Mouse (Mus musculus) urinary bladder, postnatal 4 days (tissue): ENCODE data around the gene Sh3bp1.
A peak's percentile ranks its signal among the peaks of the same experiment; 100 is the strongest.

Experiments used
- DNase-seq, 2 experiments: peaks; one replicate each; pipeline ENCODE4 v3.0.0; 2021 to 2022; ENCODE audit warnings: low spot score in 2 of 2

The Sh3bp1 gene

DNA sequence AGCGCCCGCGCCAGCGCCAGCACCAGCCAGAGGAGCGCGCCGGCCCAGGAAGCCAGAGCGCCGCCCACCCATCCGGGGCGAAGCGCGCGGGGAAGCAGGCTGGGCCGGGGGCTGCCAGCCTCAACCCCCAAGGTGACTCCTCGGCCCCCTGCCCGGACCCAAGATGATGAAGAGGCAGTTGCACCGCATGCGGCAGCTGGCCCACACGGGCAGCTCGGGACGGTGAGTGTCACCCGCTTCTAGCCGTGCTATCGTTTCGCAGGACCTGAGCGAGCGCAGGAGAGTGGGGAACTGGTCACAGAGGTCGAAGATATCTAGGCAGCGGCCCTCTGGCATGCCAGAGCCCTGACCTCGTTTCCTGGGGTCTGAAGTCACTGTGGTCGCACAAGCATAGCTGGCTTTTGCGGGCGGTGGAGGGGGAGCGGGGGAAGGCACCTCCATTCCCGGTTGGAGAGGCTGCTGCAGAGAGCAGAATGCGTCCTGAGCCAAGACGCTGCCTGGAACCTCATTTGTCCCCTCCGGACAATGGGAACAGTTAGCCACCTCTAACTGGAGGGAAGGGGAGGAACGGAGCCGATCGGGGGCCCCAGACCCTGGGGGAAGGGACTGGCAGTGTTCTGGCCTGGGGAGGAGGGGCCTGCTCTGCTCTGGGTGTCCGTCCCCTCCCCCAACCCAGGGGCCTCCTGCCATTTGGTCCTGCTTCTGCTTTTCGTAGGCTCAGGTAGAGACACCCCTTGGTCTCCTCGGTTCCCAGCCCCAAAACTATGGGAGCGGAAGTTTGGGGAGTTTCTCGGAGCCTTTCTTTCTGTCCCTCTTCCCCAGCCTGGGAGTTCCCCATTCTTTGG, at the start of gene Sh3bp1:
Gene Sh3bp1, plus strand, starts transcription at position 29 of the 845 bp plus-strand sequence.
- DNase-seq: peak; percentile 72 to 81

DNA sequence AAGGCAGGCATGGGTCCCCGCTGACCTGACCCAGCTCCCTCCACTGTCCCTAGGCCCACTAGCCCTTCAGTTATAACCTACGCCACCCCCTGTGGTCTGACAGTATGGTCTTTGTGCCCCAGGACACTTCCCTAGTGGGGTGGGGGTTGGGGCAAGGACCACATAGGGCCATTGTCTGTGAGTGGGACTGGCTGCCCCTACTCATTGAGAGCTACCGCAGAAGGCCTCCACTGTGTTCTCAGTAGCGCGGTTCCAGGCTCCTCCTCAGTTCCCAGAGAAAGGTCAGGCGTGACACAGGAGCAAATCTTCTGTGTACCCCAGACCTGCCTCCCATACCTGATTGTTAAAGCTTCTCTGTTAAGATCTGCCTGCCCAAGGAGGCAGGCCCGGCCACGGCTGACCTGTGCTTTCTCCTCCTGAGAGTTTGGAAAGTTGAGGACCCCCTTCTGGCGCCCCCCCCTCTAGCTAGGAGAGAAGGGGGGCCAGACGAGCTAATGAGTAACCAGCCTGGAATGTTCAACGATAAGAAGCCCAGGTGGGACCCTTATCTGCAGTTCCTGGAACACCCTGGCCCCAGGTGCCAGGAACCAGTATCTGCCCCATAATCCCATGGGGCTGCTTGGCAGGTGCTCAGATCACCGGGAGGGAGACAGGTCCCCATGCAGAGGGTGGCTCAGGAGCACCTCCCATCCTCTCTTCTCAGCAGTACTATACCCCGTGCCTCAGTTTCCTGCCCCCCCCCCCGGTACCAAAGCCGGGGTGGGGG, 49.3 kb upstream of the Sh3bp1 start:
- no peak for DNase-seq

DNA sequence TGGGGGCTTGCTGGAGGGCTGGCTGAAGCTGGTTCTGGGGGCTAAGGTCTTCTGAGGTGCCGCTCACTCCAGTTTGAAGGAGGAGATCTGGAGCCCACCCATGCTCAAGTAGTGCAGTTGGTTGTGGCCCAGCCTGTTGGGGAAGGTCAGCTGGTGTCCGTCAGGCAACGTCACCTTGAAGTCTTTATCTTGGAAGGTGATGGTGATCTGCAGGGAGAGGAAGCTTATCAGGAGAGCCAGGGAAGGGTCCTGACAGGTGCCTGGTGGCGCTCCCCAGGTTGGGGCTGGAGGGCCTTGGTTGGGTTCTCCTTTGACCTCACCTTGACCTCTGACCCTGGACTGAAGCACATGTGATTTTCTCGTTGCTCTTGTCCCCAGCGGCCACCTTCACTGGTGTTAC, 48.6 kb upstream of the Sh3bp1 start:
- no peak for DNase-seq

DNA sequence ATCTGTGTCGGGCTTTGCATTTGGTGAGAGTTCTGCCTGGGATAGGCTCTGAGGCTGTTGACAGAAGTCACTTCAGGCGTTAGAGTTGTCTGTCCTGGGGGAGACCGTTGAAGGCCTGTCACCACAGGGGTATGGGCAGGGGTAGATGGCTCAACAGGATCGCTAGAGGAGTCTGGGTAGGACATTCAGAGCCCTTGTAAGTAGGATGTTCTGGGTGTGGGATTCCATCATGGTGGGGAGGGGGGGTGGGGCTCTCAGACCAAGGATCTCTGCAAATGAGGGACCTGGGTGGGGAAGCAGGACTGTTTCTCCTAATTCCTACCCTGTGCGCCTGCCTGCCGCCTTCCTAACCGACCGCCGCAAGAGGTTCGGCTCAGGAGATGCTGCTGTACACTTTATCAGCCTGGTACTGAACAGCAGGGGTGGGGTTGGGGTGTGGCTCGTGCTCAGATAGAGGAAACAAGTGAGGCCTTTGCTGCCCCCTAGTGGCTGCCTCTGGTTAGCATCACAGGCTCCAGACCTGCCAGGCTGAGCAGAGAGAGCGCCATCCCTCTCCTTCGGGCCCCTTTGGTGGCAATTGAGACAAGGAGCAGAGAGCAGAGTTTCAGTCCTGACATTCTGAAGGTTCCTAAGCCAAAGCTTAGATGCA, 47.9 kb upstream of the Sh3bp1 start:
- peak; percentile 82 to 92 for DNase-seq

DNA sequence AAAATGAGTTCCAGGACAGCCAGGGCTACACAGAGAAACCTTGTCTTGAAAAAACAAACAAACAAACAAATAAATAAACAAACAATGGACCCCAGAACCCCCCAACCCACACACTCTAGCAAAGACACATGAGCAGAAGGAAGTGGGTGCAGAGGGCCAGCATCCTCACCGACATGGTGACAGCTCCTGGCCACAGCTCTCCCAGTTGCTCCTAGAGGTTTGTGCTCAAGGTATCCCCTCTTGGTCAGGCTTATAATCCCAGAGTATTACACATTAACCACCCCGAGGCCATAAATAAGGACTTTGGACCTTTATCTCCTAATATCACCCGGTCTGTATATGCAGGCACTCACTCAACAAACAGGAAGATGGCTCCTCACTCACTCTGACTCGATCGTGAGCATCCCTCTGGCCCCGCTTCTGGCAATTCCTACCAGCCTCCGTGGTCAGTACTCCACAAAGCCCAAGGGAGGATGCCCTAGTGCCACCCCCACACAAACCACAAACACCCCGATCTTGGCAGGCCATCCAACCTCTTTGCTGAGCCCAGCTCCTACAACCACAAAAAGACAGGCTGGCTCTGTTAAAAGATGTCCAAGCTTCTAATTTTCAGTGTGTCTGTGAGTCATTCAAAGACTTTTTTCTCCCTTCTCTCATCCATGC, 44.1 kb upstream of the Sh3bp1 start, which contains the start of gene Lgals2:
Gene Lgals2, minus strand, starts transcription at position 227 of the 663 bp plus-strand sequence.
- DNase-seq: no peak

DNA sequence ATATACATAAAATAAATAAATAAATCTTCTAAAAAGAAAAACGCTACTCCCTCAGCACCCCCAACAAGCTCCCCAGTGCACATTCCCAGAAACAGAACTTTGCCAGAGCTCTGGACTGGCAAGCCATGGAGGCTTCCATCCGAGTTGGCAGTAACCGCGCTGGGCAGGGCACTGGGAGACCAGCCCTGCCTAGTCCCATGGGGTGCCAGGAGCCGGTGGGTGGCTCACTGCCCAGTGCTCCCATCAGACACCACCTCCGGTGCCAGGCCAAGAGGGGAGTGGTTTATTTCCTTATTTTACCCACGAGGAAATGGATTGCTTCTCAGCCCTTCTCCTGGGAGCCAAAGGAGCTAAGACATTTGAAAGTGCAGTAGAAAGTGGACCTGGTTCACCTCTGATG, 42.6 kb upstream of the Sh3bp1 start:
- DNase-seq: no peak

DNA sequence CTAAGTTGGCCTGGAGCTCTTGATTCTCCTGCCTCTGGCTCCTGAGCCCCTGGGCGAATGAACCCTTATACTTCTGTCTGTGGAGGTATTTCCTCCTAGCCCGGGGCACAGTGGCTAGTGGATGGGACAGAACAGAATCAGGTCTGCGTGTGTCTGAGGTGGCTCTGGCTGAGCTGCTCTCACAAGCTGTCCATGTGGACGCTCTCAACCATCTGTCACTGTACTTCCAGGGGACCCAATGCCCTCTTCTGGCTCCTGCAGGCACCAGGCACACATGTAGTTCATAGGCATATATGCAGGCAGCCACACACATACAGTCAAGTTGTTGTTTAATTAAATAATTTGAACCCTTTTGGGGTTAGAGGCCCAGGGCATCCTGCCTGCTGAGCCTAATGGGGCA, 40.3 kb upstream of the Sh3bp1 start:
- no peak for DNase-seq

DNA sequence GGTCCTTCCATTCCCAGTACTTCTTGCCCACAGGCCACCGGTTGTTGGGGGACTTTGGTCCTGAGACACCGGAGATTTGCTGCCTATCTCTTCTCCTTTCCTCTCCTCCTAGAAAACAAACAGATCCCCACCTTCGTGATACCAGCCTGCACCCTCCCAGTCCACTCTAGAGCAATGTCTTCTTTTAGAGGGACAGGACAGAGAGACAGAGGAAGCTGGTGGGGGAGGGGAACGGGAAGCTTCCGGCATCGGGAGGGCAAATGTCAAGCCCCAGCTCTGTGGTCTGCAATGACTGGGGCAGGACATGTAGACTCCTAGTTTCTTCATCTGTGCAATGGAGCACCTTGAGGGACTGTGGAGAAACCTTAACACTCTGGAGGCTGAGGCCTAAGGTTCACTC, 39.9 kb upstream of the Sh3bp1 start:
- no peak for DNase-seq

DNA sequence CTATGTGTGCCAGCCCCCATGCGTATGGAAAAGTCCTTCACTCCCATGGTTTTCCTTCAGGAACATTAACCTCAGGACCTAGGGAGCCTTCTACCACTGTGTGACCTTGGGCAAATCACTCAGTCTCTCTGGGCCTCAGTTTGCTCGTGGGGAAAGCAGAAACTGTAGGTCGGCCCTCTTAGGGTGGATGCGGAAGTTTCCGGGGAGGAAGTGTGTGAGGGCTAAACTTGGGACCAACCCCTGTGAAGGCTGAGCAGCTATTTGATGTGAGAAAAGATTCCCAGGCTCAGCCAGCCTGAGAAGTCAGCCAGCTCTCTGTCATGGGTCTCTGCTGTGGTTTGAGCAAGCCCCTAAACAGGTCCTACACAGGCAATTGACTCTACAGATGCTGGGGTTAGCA, 37.3 kb upstream of the Sh3bp1 start:
- DNase-seq: no peak

DNA sequence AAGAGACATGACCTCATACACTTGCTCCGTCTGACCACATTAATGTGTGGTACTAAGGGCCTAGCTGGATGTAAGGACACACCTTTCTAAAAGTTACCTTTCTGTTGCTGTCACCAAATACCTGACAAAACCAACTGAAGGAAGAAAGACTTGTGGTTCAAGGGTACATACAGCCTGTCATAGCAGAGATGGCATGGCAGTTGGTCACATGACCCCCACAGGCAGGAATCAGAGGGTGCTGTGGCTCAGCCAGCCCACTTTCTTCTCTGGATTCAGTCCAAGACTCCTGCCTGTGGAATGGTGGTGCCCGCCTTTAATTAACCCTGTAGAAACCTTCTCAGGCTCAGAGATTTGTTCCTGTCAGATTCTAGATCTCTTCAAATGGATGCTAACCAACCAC, 36.4 kb upstream of the Sh3bp1 start:
- no peak for DNase-seq

DNA sequence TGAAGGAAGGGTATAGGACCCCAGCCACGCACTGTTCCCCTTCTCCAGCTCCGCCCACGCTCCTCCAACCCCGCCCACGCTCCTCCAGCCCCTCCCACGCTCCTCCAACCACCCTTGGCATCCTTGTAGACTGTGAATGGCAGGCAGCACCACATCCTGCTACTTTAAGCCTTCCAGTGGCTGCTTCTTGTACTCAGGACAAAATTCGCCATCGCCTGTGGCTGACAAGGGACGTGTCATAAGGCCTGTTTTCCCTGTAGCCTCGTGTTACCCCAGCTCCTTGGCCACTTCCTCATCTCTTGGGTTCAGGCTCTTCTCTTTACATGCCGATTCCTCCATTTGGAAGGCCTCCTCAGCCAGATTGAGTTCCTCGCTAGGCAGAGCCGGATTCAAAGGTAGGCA, 35.7 kb upstream of the Sh3bp1 start:
- no peak for DNase-seq

DNA sequence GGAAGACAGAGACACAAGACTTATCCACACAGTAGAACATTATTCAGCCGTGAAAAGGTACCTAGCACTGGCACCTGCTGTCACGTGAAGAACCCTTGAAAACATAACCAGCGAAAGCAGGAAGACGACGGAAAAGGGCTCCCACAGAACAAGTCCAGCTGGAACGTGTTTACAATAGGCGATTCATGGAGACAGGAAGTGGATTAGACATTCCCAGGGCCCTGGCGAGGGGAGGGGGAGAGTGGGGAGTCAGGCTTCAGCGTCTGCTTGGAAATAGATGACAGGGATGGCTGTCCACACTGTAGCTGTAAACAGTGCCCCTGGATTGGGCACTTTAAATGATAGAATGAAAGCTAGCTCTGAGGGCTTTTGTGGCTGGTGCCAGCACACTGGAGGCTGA, 31.2 kb upstream of the Sh3bp1 start:
- DNase-seq: no peak

DNA sequence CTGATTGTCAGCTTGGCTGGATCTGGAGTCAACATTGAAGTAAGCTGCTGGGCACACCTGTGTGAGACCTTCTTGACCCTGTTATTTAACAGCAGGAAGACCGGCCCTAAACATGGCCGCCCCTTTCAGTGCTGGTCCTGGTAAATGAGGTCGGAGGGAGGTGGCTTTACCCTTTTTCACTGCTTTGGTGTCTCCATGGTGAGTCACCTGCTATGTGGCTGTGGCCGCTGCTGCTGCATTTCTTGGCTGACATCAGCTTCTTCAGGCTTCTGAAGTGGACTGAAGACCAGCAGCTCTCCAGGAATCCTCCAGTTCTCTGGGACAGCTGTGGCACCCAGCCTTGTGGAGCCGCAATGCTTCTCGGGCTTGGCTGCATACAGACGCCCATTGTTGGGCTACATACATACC, 30.7 kb upstream of the Sh3bp1 start:
- no peak for DNase-seq

DNA sequence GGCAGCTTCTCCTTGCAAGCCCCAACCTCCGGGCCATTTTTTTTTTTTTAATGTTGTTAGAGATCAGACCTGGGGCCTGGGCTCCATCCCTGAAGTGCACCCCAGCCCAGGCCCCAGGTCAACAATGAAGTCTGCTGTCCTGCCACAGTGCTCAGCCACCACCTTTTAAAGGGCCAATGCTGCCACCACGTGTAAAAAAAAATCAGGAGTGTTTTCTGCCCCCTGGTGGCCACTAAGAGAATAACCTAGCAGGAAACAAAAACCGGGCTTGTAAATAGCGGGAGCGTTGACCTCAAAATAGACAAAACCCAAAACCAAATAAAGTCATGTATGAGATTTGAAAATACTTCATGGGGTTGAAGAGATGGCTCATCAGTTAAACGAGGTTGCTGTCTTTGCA, 29.8 kb upstream of the Sh3bp1 start:
- DNase-seq: no peak

DNA sequence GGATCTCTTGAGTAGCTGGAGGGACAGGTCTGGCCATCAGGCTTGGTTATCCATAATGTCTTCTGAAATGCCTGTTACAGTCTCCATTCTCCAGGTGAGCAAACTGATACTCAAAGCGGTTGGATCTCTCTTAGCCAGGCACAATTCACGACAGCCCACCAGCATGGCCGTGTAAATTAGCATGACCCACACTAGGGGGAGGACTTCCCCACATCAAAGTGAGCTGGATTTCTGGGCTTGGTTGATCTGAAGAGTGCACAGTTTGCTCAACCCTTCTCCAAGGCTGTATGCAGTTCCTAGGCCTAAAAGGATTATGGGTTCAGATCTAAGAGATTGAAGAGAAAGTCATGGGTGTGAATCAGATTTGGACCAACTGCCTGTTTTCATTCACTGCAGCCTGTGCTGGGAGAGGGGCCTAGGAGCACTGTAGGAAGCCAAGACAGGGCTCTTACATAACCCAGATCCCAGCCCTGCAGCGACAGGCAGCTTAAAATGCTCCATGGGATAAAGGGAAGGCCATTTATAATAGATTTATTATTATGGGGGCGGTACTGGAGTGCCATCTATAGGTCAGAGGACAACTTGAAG, 27.5 kb upstream of the Sh3bp1 start:
- DNase-seq: no peak

DNA sequence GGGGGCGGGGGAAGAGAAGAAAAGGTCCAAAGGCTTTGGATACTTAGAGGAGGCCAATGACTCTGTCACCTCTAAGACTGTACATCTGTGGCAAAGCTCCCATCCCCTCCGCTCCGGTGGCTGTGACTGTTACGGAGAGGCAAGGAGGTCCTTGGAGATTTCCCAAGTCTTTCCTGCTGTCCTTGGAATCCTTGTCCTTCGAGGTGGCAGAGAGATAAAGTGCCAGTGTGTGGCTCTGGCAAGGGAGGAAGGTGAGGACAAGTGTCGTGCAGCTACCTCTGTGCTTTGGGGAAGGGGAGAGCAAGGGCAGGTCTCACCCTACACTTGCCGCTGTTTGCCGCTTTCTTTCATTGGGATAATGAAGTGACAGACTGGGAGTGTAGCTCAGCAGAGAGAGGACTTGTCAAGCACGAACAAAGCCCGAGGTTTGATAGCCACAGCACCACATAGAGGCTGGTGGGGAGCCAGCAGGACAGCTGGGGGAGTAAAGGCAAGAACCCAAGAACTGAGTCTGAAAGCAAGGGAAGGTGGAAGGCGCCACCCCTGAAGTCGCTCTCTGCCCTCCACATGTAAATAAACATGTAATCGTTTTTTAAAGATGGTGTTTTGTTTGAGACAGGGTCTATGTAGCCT, 25.6 kb upstream of the Sh3bp1 start:
- no peak for DNase-seq

DNA sequence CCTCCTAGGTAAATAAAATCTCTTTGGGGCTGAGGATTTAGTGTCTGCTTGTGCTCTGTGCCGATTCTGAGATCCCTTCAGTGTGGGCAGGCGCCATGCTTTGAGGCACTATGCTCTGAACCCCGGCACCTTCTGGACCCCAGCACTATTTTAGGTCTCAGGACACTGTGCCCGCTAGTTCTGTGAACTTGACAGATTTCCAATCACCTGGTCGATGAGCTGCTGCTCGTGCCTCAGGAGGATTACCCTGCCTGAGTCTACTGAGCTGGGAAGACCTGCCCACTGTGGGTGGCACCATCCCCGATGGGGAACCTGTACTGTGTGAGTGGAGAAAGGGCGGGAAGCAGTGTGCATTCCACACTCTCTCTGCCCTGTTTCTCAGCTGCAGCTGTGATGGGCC, 24.6 kb upstream of the Sh3bp1 start:
- DNase-seq: no peak

DNA sequence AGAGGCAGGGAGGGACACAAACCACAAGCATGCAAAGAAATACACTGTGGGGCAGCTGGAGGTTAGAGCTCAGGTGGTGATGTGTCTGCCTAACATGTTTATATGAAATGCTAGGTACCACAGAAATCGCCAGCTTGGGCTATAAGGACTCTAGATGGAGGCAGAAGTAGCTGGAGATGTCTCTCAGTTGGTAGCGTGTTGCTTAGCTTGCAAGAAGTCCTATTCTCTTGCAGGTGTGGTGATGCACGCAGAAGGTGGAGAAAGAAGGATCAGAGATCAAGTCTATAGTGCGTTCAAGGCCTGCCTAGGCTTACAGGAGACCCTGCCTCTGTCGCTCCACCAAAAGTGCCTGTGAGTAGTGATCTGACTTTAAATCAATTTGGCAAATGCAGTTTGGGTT, 24.0 kb upstream of the Sh3bp1 start:
- DNase-seq: no peak

DNA sequence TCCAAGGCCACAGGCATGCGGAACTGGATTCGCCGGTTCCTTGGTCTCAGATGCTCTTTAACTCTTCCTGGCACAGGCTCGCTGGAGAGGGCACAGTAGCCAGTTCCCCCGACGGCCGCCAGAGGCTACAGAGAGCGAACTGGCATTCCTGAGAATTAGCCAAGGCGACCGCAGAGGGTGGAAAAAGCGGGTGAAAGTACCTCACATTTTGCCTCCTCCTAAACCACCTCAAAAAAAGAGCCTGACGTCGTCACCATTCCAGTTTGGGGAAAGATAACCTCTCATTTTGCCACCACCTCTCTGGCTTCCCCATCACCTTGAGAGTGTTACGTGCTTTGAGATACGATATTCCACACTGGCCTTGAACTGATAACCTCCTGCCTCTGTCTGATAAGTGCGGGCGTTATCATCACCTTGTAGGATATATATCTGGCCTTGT, 23.3 kb upstream of the Sh3bp1 start:
- peak; percentile 85 to 91 for DNase-seq

DNA sequence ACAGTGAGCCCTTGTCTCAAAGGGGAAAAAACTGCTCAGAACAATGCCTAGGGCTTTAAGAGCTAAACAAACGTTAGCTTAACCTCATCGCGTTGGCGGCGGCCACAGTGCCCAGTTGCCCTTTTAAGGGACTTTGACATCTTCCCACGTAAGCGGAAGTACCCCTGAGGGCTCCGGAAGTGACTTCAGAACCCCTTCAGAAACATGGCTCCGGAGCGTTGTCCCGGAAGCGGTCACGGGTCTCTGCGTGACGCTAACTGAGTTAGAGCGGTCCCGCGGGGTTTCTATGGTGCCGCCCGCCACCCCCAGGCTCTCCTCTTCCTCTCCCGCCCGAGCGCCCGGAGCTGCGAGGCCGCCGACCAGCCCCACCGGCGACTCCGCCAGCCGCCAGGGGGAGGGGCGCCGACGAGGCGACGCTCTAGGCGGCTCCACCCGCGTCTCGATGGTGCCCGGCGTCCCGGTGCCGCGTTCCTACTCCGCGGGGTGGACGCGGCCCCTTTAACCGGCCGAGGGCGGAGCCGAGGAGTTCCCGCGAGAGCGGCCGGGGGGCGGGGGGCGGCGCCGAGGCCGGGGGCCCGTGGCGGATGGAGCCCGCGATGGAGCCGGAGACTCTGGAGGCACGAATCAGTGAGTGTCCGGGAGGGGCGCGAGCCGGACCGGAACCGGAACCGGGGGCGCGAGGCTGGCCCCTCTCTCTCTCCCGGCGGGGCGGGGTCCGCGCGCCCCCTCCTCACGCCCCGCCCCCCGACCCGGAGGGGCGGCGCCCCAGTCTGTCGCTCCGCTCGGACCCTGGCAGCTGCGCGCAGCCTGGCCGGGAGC, 22.4 kb upstream of the Sh3bp1 start, which contains the start of gene Gga1:
Gene Gga1, plus strand, starts transcription at position 200 of the 819 bp plus-strand sequence.
- DNase-seq: peak; percentile 91 to 93
